Mouse (Mus musculus): ENCODE measurements at regions not wholly inside any gene's neighbourhood (a gene's known extent, or its start where the extent isn't known, plus 50 kb on each side); places are given as distances from the start of the nearest gene placed in this dataset.
"Not testable (repeated sequence)": the region's sequence is repeated elsewhere in the genome, so short reads cannot be mapped to it uniquely, and the experiment has no call there.

DNA sequence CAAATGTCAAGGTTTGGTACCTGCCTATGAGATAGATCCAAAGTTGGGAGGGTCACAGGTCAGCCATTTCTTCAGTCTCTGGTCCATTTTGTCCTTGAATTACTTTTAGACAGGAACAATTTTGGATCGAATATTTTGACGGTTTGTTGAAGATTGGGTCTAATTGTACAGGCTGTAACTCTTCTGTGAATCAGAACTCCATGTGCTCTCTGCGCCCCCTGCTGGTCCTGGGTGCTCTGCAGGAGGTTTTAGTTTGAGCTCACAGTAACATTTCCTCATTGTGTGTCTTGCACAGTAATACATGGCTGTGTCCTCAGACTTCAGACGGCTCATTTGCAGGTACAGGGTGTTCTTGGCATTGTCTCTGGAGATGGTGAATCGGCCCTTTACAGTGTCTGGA is 158.1 kb downstream of the Adam6a start:
- in situ Hi-C loops (cut with MboI, MseI), result not testable (repeated sequence)

DNA sequence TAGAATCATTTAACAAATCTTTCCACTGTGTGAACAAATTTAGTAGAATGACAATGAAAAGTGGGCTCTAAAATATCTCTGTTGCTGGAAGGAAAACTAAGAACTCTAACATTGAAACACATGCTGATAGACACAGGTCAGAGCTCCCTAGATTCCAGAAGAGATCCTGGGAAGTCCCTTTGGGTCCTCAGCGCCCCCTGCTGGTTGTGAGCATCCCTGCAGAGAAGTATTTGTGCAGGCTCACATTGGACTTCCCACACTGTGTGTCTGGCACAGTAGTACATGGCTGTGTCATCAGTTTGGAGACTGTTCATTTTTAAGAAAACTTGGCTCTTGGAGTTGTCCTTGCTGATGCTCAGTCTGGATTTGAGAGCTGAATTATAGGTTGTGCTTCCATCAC is 172.7 kb downstream of the Adam6a start:
- in situ Hi-C loops (cut with MboI, MseI), result not testable (repeated sequence)

DNA sequence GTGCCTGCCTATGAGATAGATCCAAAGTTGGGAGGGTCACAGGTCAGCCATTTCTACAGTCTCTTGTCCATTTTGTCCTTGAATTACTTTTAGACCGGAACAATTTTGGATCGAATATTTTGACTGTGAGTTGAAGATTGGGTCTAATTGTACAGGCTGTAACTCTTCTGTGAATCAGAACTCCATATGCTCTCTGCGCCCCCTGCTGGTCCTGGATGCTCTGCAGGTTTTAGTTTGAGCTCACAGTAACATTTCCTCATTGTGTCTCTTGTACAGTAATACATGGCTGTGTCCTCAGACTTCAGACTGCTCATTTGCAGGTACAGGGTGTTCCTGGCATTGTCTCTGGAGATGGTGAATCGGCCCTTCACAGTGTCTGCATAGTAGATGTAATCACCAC is 192.1 kb downstream of the Adam6a start:
- in situ Hi-C loops (cut with MboI, MseI), result no loop called here

DNA sequence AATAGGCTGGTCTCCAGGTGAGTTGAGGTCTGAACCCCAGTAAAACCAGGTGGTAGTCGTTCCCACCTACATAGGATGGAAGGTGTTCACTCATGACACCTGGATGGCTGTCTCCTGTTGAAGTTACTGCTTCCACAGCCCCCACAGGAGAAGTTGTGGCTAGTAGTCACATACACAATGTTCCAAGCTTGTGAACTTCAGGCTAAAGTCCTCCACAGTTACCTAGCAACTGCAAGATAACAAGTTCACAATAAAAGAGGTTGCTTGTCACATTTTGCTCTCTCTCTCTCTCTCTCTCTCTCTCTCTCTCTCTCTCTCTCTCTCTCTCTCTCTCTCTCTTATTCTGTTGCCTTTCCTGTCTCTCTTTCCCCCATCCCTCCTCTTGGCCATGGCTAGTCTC is 202.6 kb downstream of the Adam6a start:
- in situ Hi-C loops (cut with MboI, MseI), result no loop called here

DNA sequence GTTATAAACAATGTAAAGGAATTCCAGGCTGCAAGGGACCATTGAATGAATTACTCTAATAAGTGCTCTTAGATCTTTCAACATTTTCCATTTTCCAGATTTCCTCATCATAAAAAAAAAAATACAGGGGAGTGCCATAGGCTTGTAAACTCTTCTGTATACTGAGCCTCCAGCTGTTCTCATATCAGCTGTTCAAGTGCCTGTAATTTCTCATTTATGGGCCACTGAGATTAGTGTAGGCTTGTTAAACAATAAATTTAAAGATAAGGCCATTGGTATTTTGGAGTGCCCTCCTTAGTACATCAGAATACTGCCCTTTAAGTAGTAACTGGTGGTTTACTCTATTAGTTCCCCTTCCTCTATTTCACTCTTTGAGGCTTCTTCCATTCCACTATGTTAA is 204.3 kb downstream of the Adam6a start:
- in situ Hi-C loops (cut with MboI, MseI), result no loop called here

DNA sequence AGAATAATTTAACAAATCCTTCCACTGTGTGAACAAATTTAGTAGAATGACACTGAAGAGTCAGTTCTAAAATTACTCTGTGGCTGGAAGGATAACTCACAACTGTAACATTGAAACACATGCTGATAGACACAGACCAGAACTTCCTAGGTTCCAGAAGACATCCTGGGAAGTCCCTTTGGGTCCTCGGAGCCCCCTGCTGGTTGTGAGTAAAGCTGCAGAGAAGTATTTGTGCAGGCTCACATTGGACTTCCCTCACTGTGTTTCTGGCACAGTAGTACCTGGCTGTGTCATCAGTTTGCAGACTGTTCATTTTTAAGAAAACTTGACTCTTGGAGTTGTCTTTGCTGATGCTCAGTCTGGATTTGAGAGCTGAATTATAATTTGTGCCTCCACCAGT is 225.9 kb downstream of the Adam6a start:
- in situ Hi-C loops (cut with MboI, MseI), result no loop called here

DNA sequence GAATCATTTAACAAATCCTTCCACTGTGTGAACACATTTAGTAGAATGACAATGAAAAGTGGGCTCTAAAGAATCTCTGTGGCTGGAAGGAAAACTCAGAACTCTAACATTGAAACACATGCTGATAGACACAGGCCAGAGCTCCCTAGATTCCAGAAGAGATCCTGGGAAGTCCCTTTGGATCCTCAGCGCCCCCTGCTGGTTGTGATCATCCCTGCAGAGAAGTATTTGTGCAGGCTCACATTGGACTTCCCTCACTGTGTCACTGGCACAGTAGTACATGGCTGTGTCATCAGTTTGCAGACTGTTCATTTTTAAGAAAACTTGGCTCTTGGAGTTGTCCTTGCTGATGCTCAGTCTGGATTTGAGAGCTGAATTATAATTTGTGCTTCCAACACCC is 252.2 kb downstream of the Adam6a start:
- in situ Hi-C loops (cut with MboI, MseI), result not testable (repeated sequence)

DNA sequence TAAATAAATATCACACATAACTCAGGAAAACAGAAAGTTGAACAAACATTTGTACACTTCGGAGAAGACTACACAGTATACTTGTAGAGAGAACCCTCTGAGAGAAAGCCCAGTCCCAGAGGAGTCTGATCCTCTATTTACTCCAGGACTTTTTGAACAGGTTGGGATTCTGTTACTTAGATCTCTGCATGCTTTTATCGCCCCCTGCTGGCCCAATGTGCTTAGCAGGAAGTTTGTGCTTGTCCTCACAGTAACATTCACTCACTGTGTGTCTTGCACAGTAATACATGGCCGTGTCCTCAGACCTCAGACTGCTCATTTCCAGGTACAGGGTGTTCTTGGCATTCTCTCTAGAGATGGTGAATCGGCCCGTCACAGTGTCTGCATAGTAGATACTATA is 282.7 kb downstream of the Adam6a start:
- in situ Hi-C loops (cut with MboI, MseI), result no loop called here

DNA sequence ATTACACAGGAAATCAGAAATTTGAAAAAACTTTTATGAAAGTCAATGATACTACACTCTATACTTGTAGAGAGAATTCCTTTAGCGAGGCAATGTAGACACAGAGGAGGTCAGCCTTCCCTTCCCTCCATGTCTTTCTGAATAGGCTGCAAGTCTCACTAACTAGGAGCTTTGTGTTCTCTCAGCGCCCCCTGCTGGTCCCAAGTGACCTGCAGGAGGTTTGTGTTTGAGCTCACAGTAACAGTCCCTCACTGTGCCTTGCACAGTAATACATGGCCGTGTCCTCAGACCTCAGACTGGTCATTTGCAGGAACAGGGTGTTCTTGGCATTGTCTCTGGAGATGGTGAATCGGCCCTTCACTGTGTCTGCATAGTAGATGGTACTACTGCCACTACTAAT is 315.2 kb downstream of the Adam6a start:
- in situ Hi-C loops (cut with MboI, MseI), result no loop called here

DNA sequence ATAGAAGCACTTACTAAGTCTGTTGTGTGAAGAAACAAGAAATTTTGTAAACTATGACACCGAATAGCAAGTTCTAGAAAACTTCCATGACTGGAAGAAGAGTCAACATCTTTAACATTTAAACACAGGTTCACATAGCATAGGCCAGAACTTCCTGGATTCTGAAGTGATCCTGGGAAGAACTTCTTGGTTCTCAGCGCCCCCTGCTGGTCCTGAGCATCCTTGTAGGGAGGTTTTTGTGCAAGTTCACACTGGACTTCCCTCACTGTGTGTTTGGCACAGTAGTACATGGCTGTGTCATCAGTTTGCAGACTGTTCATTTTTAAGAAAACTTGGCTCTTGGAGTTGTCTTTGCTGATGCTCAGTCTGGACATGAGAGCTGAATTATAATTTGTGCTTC is 335.1 kb downstream of the Adam6a start:
- in situ Hi-C loops (cut with MboI, MseI), result no loop called here

DNA sequence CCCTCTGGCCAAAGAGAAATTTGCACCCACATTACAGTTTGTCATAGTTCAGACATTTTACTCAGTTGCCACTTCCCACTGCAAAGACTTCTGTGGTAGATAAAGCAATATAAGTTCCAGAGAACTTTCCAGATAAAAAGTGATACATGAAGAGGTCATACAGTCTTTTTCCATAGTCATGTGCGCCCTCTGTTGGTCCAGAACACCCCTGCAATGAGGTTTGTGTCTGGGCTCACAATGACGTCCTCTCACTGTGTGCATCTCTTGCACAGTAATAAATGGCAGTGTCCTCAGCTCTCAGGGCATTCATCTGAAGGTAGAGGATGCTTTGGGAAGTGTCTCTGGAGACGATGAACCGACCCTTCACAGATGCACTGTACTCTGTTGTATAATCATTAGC is 352.4 kb downstream of the Adam6a start:
- in situ Hi-C loops (cut with MboI, MseI), result no loop called here

DNA sequence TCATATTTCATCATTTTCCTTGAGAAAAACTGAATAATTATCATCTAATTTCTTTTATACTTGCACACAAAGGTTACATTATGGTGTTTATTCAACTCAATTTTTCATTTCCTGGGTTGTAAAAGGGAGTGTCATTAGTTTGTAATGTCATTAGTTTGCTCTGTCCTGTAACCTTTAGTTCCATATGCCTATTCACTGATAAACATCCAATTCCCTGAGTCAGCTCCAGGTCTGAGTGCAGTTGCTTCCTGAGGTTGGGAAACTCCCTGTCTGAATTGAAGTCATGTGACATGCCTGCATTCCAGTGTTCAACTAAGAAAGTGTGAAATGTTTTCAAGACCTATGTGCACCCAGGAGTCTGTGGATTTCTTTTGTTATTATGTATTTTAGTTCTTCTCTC is 362.8 kb downstream of the Adam6a start:
- in situ Hi-C loops (cut with MboI, MseI), result no loop called here

DNA sequence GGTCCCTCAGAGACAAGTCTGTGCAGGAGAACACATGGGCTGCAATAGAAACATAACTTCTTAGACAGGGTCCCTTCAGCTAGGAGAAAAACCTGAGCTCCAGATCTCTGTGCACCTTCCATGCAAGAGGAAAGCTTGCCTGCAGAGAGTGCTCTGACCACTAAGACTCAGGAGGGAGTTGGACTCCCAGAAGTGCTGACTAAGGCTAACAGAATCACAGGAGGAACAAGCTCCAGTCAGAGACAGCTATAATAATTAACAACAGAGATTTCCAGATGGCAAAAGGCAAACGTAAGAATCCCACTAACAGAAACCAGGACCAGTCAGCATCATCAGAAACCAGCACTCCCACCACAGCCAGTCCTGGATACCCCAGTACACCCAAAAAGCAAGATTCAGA is 364.0 kb downstream of the Adam6a start:
- in situ Hi-C loops (cut with MboI, MseI), result no loop called here

DNA sequence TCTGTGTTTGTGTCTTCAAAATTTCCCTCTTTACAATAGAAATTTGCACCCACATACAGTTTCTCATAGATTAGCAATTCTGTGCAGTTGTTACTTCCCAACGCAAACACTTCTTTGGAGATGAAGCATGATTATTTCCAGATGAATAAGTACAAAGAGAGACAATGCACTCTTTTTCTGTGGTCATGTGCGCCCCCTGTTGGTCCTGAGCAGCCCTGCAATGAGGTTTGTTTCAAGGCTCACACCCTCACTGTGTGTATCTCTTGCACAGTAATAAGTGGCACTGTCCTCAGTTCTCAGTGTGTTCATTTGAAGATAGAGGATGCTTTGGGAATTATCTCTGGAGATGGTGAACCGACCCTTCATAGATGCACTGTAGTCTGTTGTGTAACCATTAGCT is 368.1 kb downstream of the Adam6a start:
- in situ Hi-C loops (cut with MboI, MseI), result no loop called here

DNA sequence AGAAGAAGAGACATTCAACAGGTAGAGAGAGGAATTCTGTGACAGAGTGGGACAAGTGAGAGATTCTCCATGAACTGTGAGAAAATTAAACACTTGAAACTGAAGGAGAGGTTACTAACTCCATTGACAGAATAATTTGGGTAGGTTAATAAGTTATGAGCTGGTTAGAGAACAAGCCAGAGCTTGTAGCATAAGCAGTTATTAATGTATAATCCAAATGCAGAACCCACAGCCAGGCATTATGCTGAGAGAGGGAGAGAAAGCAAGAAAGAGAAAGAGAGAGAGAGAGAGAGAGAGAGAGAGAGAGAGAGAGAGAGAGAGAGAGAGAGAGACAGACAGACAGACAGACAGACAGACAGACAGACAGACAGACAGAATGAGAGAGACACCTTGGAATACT is 397.0 kb downstream of the Adam6a start:
- in situ Hi-C loops (cut with MboI, MseI), result no loop called here

DNA sequence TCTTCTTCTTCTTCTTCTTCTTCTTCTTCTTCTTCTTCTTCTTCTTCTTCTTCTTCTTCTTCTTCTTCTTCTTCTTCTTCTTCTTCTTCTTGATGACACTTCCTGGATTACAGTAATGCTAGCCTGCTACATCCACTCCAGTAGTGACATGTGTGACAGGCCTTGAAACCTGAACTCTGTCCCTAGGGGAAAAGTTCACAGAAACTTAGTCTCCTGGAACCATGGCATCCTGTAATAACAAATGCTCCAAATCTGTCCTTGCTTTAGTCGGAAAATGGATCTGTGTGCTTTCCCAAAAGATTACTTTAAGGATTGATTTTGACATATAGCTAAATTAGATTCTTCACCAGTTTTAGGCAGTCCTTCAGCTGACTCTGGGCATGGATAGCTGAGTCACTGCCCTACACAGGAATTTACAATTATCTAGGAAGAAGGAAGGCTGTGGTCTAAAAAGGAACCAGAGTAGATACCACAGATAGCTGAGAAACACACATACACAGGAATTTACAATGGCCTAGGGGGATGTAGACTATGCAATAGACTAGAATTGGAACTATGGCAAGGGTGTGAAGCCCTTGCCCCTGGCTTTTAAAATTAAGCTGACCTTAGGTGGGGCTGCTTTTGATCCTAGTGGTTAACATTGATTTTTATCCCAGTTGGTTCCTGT is 400.1 kb downstream of the Adam6a start:
- in situ Hi-C loops (cut with MboI, MseI), result not testable (repeated sequence)

DNA sequence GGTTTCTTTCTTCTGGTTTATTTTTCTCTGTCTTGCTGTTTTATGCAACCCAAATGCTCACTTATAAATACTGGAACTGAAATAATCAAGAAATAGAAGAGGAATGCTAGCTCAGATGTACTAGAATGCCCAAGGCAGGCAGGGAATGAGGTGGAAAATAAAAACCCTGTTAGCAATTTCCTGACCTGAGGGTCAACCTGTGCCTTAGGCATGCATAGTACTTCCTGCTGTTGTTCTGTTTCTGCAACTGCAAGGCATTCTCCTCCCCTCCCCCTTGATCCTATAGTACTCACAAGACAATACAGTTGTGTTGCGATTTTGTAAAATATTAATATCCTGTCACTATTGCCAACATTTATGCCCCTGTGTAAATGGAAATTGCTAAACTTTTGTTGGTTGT is 402.1 kb downstream of the Adam6a start:
- in situ Hi-C loops (cut with MboI, MseI), result not testable (repeated sequence)

DNA sequence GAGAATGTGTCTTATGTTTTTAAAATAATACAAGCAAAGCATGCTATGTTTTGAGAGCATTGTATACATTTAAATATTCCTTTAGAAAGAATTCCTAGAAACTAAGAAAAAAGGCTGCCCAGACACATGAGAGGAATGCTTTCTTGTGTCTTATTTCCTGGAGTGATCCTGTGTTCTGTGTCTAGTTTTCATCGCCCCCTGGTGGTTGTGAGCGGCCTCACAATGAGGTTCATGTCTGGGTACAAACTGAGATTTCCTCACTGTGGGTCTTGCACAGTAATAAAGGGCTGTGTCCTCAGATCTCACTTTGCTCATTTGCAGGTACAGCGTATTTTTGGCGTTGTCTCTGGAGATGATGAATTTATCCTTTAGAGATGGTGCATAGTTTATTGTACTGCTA is 404.3 kb downstream of the Adam6a start:
- in situ Hi-C loops (cut with MboI, MseI), result not testable (repeated sequence)

DNA sequence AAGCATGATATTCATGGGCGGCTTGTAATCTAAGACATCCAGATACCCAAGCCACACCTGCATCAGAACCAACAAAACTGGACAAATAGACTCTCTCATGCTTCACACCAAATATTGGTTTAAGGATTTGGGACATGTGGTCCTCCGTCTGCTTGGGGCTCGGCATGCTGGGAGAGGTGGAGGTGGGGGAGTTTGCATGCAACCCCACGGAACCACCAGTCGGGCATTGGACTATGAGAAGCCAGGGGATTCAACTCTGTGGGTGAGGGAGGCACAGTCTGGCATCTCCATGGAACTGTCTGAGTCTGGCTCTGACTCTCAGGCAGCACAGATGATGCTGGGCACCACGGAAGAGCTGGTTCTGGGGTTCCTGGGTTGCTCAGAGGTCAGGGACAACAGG is 430.6 kb downstream of the Adam6a start:
- in situ Hi-C loops (cut with MboI, MseI), result no loop called here

DNA sequence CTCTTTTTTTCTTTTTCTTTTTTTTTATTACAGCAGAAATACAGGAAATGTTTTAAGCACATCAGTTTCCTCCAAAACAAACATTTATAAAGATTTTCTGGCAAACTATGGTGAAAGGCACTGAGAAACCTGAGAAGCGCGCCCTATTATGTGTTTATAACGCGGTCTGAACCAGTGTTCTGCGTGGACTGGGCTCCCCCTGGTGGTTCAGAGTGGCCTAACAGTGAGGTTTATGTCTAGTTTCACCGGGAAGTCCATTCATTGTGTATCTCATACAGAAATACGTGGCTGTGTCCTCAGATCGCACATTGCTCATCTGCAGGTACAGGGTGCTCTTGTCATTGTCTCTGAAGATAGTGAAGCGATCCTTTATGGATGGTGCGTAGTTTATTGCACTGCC is 437.9 kb downstream of the Adam6a start:
- in situ Hi-C loops (cut with MboI, MseI), result loop anchor here (5.0 kb wide), 1 partner anchor 66 kb away; no protein-coding TSS in a partner anchor

DNA sequence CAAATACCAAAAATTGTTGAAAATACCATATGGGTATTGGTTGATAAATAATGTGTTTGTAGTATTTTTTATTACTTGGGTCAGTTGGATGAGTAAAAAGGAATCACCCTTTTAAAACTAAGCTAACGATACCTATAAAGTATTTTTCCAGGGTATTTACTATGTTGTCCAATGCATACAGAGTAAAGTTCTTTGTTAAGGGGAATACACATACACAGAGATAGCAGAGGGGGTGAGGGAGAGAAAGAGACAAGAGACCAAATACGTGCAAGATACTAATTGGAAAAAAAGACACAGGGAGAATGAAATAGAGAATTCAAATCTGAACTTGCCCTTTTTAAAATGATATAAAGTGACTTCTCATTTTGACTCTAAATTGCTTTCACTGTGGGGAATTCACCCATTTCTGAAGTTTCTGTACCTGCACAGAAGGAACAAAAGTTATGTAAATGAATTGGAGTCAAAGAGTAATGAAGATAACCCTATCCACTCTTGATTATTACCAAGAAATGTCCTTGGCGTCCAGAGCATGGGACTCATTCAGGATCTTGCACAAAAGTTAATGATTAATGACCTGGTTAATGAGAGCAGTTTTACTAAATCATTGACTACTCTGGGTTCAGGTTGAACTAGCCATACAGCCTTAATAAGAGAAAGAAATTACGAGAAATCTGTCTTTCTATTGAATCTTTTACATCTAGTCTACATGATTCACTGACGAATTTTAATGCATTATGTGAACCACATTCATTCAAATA is 443.7 kb downstream of the Adam6a start:
- in situ Hi-C loops (cut with MboI, MseI), result no loop called here

DNA sequence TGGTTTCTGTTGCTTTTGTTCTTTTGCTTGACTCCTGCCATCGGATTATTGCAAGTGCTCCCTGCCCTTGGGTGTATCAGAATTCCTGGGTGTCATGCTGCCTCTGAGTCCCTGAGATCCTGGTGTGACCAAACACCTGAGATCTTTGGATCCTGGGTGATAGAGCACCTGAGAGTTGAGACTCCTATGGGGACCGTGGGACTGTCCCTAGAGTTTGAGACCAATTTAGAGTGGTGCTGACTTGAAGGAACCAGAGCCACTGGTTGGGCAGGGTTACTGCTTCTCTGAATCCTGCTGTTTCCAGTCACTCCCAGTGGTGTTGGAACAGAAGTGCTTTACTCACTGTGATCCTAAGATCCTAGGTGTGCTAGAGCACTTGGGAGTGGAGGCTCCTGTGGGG is 448.7 kb downstream of the Adam6a start:
- in situ Hi-C loops (cut with MboI, MseI), result no loop called here

DNA sequence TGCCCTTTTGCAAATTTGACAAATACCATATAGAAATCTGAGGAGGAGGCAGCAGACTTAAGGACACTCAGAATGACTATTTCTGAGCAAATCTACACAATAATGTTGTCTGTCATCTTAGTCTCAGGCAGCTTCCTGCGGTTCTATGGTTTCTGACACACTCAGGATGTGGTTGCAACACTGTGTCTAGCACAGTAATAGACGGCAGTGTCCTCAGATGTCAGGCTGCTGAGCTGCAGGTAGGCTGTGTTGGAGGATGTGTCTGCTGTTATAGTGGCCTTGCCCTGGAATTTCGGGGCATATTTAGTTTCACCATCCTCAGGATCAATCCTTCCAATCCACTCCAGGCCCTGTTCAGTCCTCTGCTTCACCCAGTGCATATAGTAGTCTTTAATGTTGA is 450.6 kb downstream of the Adam6a start:
- in situ Hi-C loops (cut with MboI, MseI), result not testable (repeated sequence)

DNA sequence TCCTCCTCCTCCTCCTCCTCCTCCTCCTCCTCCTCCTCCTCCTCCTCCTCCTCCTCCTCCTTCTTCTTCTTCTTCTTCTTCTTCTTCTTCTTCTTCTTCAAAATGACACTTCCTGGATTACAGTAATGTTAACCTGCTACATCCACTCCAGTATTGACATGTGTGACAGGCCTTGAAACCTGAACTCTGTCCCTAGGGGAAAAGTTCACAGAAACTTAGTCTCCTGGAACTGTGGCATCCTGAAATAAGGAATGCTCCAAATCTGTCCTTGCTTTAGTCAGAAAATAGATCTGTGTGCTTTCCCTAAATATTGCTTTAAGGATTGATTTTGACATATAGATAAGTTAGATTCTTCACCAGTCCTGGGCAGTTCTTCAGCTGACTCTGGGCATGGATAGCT is 464.8 kb downstream of the Adam6a start:
- in situ Hi-C loops (cut with MboI, MseI), result not testable (repeated sequence)
